Mouse (Mus musculus) urinary bladder, postnatal 36 days (tissue): ENCODE data around the gene Rpl9-ps6.
A peak's percentile ranks its signal among the peaks of the same experiment; 100 is the strongest.

Experiments used
- DNase-seq, 2 experiments: peaks; one replicate each; pipeline ENCODE4 v3.0.0; 2022; ENCODE audit warnings: low spot score in 2 of 2, mixed read lengths in 1 of 2

Rpl9-ps6 gene

DNA sequence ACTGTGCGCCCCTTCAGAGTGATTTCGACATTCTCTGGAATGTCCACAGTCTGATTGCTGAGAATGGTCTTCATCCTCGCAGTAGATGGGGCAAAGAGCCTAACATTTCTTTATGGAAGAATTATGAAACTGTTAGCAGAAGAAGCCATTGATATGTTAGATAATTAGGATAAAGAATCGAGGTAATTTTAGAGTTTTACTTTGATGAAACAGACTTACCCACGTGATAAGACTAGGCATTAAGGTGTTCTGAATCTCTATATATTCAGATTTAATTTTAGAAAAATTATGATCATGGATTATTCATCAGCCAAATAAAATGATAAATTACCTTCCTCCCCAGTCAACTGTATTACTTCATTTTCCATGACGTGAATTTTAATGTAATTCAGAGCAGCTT, at the start of gene Rpl9-ps6:
Gene Rpl9-ps6, minus strand, starts transcription at position 101 of the 400 bp plus-strand sequence.
- no peak for DNase-seq

DNA sequence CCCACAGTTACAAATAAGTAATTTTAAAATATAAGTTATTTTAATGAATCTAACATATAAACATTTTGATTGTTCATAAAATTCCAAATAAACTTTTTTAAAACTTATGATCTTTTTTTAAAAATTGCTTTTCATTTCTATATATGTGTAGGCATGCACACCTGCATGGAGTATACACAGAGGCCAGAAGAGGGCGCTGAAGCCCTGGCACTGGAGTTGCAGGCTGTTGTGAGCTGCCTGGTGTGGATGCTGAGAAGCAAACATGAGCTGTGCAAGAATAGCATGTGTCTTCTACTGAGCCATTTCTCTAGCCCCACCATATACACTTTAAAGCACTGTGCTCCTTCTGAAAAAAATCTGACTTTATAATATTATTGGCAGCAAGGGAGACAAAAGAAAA, 46.1 kb upstream of the Rpl9-ps6 start:
- DNase-seq, result no peak

DNA sequence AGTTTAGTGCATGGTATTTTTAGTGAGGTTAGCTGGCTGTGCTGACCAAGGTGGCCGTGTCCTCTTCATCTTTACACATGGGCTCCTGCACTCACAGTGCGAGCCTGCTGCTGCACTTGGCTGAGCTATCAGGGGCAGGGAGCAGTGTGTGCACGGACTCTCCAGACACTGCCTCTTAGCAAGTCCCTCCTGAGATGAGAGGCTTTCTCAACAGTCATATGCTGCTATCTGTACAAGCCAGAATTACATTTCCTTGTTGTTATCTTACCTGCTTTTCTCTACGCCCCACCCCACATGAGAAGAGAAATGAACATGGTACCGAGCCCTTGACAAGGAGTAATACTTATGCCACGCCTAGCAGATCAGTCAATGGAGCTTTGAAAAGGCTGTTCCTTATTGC, 44.6 kb upstream of the Rpl9-ps6 start:
- DNase-seq, result no peak

DNA sequence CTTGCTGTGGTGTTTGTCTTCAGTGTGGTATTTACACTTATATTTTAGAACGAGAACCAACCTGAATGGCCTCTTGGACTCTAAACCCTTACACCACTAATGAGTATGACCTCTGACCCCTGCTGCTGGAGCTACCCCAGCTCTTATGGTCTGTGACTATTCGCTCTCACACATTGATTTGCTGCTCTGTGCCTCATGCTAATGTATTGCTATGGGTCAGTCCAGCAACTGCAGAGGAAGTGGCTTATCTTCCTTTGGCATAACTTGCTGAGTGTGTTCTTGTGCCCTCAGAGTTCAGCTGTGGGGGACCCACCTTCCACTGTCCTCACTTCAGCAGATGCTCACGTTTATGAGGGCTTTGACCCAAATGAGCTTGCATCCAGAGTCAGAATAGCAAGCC, 43.9 kb upstream of the Rpl9-ps6 start:
- DNase-seq, result no peak

DNA sequence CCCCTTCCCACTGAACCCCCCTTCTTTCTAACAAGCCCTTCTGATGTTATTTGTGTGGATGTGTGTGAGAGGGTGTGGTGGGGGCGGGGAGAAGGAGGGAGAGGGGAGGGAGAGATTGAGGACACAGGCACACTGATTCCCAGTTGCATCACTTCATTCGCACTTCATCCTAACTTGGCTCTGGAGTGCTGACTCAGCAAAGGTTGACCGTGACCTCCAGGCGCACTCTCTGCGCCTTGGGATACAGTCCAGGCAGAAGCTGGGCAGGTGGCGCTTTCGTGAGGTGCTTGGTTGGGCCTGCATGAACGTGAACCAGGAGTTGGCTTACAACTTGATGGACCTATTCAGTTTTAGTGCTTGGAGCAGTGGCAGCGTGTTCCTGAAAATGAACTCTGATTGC, 41.1 kb upstream of the Rpl9-ps6 start:
- peak in 1 of 2 experiments; percentile 6 for DNase-seq

DNA sequence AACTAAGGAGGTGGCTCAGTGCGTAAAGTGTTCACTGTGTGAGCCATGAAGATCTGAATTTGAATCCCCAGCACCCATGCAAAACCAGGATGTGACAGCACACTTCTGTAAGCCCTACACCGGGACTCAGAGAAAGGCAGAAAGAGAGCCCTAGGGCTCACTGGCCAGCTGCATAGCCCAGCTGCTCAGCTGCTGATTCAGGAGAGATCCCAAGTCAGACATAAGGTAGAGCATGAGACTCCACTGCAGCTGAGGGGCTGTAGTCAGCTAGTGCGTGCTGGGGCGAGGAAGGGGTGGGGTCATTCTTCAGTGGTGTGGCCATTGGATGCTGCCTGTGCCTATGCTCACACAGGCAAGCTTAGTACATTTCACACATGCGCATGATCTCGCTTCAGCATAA, 40.7 kb upstream of the Rpl9-ps6 start:
- DNase-seq, result no peak

DNA sequence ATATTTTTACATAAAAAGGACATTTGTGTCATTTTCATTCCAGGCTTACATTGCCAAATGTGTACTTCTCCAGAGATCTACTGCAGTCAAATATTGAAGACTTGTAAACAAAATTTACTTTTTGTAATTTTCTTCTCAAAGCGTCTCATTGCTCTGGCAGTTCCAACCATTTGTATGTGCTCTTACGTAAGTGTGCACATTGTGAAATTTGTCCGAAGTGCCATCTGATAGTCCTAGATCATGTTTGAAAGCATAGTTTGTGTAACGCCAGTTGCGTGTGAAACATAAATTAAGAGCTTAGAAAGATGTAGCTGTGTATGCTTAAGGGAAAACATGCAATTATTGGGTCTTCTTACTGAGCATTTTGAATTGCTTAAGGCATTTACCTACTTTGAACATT, 40.1 kb upstream of the Rpl9-ps6 start:
- DNase-seq, result no peak

DNA sequence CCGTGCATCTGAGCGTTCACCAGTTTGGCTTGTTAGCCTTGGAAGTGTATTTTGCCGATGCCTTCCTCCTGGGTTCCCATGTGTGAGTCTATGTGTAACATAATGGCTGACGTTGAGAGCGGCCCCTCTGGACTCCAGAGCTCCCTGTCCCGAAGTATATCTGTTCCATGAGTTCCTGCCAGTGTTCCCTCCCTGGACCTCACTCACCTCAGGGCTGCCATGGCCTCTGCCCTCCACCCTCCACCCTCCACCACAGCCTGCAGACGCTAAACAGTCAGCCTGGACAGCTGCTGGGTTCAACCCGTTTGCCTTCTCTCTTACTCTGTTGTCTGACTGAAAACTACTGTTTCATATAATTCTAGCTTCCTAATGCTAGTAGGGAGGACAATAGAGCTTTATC, 39.7 kb upstream of the Rpl9-ps6 start:
- no peak for DNase-seq

DNA sequence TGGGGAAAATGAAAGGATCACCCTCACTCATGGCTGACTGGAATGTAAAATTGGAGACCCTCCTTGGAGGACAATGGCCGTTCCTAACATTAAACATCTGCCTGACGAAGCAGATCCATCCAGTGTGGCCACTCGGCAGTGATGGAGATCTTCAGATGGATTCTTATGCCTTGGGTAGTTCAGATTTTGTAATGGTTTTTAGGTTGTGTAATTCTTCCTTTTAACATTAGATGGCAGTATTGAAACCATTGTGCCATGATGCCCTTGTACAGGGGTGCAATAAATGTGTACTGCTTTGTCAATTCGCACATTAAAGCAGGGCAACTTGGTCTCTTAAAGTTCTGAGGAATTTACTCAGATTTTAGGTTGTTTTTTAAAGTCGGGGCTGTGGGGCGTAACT, 35.0 kb upstream of the Rpl9-ps6 start:
- no peak for DNase-seq

DNA sequence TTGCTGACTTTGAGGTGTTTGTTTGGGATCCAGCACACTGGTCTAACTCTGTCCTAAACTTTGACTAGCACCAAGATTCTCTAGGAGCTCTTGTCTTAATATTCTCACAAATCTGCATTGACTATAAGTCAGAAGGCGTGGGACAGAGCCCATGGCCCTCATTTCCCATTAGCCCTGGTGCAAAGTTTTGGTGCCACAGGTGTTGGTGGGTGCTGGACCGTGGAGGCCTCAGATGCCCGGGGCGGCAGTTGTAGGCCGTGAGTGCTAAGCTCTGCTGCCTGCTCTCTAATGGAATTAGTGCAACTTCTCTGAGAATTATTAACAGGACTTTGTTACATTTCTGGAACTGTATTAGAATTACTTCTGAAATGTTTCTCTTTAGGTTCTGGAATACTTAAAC, 31.6 kb upstream of the Rpl9-ps6 start:
- no peak for DNase-seq

DNA sequence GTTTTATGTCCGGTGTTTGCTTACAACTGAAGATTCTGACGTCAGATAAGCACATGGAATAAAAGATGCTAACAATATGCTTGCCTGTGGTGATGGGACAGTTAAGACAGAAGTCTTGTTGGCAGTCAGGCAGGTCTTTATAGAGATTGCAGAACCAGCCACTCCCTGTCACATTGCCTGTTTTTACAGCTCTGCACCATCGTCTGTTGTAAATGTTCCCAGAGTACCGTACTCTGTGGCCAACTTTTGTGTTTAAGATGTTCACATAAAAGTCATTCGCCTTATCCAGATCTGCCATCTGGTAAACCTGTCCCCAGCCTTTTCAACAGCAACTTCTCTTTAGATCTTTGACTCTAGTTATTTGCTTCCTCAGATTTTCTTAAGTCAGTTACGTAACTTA, 31.0 kb upstream of the Rpl9-ps6 start:
- DNase-seq, result no peak

DNA sequence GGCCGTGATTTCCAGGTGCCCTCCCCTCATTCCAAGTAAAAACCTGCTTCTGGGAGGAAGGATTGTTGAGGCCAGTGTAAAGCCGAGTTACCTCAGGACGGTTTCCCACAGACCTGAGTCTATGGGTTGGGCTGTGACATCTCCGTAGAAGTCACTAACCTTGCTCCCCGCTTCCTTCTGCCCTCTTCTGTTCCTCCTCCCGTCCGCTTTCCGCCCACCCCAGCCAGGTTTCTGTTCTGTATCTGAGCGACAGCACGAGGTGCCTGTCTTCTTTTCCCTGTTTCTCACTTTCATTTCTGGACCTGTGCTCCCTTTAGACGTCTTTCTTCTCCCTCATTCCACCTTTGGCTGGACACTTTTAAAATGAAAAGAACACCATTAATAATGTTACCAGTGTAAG, 28.7 kb upstream of the Rpl9-ps6 start:
- no peak for DNase-seq

DNA sequence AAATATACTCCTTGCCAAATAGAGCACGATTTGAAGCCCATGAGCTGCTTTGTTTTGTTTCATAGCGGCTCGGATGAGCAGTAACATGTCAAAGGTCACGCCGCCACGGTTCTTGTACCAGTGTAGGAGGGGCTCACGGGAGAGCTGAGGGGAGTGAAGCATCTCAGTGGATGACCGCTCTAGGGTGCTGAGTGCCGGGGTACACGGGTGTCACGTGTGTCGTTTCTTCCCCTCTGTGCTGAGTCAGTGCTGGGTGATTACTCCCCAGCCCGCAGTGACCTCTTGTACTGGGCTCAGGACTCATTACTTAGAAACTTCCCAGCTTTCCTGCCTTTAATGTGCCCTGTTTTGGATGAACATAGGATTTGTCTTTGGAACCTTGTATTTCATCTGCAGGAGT, 28.2 kb upstream of the Rpl9-ps6 start:
- no peak for DNase-seq

DNA sequence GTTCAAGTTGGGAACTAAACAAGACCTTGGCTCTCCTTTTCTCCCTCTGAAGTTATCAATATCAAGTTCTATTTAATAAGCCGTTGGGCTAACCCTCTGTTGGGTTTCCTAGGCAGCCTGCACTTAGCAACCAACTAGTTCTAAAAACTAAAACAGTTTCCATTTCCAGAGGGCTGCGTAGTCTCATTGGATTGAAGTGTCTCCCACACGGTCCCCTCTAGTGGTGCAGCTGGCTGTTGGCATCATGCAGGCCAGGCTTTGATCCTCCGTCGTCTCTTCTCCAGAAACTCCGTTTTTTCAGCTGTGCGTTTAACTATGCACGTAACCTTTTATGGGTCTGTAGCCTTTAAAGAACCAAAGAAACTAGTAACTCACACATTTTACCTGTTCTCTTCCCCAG, 27.1 kb upstream of the Rpl9-ps6 start:
- DNase-seq, result no peak

DNA sequence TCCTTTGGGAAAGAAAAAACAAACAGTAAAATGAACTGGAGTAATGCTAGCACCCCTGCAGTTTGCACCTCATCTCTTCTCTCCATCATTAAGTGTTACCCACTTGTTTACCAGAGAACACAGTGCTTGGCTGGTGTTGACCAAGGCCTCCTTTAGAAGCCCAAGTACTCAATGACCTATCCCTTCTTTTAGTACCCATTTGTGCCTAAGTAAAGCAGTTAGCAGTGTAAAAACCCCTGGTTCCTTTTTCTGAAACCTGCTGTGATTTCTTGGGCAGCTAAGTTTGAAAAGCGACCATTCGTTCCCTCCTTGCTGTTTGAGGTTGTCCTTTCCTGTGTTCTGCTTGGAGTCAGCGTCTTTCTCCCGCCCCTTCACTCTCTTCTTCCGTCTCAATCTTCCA, 26.6 kb upstream of the Rpl9-ps6 start:
- no peak for DNase-seq

DNA sequence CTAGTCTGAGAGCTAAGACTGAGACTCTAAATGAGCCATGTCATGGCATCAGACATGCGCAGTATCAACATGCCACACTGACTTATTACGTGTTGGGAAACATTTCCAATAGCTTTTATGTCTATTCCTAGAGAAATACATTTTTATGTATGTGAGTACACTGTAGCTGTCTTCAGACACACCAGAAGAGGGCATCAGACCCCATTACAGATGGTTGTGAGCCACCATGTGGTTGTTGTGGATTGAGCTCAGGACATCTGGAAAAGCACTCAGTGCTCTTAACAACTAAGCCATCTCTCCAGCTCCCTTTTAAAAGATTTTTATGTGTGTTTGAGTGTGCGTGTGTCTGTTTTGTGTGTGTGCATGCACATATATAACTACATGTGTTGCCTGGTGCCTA, 26.0 kb upstream of the Rpl9-ps6 start:
- no peak for DNase-seq

DNA sequence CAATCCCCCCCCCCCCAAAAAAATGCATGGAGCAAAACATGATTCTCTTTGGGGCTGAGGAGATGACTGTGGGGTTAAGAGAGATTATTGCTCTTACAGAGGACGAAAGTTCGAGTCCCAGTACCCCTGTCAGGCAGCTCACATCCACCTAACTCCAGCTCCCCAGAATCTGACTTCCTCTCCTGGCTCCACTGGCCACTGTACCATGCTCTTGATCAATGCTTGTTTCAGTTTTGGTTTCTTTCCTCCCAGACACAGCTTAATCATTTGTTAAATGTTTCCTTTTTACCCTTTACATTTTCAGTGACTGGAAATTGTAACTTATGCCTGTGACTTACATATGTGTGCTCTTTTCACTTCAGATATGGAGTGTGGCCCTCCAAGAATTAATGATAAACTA, 24.6 kb upstream of the Rpl9-ps6 start:
- no peak for DNase-seq

DNA sequence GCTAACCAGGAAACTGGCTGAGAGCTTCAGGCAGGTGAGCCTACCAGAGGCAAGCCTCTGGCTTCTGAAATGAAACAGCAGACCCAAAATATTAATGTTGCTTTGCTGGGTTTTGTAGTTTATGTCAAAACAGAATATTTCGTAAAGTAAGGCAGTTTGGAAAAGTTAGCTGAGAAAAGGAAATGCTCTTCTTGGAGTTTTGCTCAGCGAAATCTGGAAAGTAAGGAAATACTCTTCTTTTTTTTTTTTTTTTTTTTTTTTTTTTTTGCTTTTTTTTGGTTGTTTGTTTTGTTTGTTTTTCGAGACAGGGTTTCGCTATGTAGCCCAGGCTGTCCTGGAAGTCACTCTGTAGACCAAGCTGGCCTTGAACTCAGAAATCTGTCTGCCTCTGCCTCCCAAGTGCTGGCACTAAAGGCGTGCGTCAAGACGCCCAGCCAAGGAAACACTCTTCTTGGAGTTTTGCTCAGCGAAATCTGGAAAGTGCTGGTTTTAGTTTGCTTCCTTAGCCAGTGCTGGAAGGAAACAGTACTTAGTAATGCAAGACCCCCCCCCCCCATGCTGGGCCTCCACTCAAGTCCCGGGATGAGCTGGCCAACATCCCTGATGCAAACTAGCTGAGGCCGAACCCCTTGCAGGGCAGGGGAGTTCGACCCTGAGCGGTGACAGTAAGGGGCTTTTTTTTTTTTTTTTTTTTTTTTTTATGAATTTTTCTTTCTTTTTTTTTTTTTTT, 23.0 kb upstream of the Rpl9-ps6 start:
- DNase-seq, result no peak

DNA sequence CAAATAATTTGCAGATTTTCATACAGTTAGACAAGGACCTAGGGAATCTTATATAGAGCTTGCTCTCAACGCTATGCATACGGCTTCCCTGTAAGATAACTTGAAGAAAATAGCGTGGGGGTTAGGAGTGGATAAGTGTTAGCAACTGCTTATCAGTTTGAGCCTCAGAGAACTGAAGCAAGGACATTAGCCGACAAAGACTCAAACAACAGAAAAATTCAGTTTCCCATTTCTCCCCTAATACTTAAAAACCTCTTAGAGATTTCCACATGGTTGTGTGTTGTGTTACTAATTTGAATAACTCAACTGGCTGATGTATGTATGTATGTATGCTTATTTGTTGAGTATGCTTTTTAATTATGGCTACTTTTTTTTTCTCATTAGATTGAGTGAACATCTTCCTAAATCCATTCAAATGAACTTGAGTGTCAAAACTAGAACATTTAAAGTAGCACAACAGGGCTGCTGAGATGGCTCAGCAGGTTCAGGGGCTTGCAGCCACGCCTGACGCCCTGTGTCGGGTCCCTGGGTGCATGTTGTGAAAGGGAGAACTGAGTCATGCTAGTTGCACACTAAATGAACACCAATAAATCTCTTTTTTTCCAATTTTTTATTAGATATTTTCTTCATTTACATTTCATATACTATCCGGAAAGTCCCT, 21.3 kb upstream of the Rpl9-ps6 start:
- DNase-seq, result no peak

DNA sequence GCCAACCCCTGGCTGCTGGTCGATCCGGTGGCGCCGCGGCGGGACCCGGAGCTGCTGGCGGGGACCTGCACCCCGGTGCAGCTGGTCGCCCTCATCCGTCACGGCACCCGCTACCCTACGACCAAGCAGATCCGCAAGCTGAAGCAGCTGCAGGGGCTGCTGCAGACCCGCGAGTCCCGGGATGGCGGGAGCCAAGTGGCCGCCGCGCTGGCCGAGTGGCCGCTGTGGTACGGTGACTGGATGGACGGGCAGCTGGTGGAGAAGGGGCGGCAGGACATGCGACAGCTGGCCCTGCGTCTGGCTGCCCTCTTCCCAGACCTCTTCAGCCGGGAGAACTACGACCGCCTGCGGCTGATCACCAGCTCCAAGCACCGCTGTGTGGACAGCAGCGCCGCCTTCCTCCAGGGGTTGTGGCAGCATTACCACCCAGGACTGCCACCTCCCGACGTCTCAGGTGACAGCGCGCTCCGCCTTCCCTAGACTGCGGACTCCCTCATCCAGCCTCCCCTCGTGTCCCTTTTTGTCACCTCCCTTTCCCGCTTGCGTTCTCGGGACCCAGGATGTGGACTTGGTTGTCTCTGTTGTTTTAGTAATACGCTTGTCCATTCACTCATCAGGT, 19.8 kb upstream of the Rpl9-ps6 start:
- peak; percentile 43 to 66 for DNase-seq

DNA sequence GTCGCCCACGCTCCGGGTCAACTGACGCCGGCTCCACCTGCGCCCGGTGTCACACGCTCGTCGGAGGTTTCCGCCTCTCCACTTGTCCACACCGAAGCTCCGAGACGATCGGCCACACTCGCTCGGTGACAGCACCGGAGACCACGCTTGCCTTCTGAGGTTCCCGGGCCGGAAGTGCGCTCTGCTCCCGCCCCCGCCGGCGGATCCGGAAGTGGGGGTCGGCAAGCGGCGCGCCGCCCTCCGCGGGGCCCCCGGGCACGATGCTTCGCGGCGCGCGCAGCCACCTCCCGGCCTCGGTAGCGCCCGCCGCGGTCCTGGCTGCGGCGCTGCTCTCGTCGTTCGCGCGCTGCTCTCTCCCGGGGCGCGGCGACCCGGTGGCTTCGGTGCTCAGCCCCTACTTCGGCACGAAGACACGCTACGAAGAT, 19.3 kb upstream of the Rpl9-ps6 start, which contains the start of gene Minpp1:
Gene Minpp1, plus strand, starts transcription at position 89 of the 425 bp plus-strand sequence.
- DNase-seq, result peak; percentile 74 to 78

DNA sequence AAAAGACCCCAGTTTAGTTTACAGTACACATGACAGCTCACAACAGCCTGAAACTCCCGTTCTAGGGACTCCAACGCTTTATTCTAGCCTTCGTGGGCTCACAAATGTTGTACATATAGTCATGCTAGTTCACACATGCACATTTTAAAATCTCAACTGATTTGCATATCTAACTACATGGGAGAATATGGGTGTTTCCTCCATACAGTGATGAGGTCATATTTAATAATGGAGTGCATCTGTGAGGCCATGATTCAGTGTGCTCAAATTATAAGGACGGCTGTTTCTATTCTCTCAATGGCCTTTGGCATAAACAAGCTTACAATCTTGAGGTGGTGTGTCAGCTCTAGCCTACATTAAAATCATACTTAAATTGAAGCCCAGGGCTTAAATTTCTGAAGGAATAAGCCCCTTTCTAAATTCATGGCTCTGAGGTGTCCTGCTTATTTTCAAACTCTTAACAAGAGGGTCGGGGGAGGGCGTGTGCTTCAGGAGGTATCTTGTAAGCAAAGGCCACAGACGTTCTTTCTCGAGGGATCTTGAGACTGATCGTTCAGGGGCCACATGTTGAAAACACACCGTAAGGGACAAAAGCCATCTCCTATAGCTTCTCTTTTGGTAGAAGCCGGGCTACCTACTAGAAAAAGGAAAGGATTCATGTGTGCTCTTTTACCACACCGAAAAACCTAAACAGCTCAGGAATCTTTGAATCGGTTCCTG, 18.7 kb upstream of the Rpl9-ps6 start:
- DNase-seq, result no peak
